Mouse (Mus musculus) cerebellum, adult 2 months (tissue): ENCODE results near the gene Rtel1.

Experiments used
- CTCF ChIP-seq: fragments of 200-500 bp; IDR thresholded peaks from 2 replicates; pipeline ENCODE4 v1.5.1; 2011; ENCODE audit warnings: low read depth, mild to moderate bottlenecking, control low read depth, low read length, moderate library complexity, borderline replicate concordance; ENCODE audit not compliant: insufficient read depth
- POLR2A ChIP-seq: fragments of 200-500 bp; IDR thresholded peaks from 2 replicates; pipeline ENCODE4 v1.6.1; 2011; ENCODE audit warnings: low read length, control low read depth, borderline replicate concordance; ENCODE audit not compliant: insufficient read depth

DNA sequence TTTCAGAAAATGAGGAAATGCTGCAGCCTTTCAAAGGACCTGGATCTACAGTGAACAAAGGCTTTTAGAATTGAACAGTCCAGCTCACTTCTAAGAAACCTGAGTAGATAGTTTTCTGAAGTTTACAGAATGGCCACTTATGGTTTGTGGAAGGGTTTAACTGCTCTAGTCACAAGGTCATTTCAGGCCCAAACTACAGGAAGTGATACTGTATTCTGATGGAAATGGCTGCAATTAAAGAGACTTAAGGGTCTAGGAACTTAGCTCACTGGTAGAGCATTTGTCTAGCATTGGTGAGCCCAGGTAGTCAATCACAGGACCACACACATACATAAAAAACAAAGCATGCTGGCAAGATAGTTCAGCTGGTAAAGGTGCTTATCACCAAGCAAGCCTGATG lies 13.0 kb downstream of the Rtel1 start:
- no peak for TF ChIP-seq CTCF
- TF ChIP-seq POLR2A: no peak
